Mouse (Mus musculus) CD8-positive naive resting alpha-beta T cell, adult 2 months (primary cell): Measurements from ENCODE around the gene Gm17545.

Experiments
- DNase-seq, 2 experiments: peaks; one replicate each; pipeline ENCODE4 v3.0.0; 2022; ENCODE audit warnings: low read depth in 2 of 2, low spot score in 2 of 2

Gm17545 gene

GRCm38 (mm10) chr9:22443157-22443556 lies 10.9 kb upstream of the Gm17545 start:
- DNase-seq = no peak

DNA sequence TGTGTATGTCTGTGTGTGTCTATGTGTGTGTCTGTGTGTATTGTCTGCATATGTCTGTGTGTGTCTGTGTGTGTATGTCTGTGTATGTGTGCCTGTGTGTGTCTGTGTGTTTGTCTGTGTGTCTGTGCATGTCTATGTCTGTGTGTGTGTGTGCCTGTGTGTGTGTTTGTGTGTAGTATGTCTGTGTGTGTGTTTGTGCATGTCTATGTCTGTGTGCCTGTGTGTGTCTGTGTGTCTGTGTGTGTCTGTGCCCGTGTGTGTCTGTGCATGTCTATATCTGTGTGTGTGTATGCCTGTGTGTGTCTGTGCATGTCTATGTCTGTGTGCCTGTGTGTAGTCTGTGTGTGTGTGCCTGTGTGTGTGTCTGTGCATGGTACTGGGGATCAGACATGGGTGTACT lies 9.0 kb upstream of the Gm17545 start:
- no peak for DNase-seq

DNA sequence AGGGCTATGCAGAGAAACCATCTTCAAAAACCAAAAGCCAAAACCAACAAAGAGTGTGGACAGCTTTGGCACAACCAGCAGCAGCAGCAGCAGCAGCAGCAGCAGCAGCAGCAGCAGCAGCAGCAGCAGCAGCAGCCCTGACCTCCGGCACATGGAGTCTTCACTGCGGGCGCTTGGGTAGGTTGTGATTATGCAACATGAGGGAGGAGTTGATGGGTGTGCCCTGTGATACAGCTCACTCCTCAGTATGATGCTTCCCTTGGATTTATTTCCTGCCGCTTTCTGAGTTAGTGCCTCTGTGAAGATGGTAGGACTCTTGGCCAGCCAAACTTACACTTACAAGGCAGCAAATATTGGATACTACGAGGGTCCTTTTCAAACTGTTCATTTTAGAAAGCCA lies 6.9 kb upstream of the Gm17545 start:
- no peak for DNase-seq

- DNase-seq = no peak
Measured at GRCm38 (mm10) chr9:22448420-22448819, 5.7 kb upstream of the Gm17545 start.

- DNase-seq = no peak
Measured at GRCm38 (mm10) chr9:22449209-22449608, 4.9 kb upstream of the Gm17545 start.

GRCm38 (mm10) chr9:22452697-22453096 lies 1.4 kb upstream of the Gm17545 start:
- no peak for DNase-seq

GRCm38 (mm10) chr9:22453501-22453924 lies 577 bp upstream of the Gm17545 start:
- no peak for DNase-seq

- no peak for DNase-seq
Measured at GRCm38 (mm10) chr9:22455041-22455440, 951 bp downstream of the Gm17545 start.

DNA sequence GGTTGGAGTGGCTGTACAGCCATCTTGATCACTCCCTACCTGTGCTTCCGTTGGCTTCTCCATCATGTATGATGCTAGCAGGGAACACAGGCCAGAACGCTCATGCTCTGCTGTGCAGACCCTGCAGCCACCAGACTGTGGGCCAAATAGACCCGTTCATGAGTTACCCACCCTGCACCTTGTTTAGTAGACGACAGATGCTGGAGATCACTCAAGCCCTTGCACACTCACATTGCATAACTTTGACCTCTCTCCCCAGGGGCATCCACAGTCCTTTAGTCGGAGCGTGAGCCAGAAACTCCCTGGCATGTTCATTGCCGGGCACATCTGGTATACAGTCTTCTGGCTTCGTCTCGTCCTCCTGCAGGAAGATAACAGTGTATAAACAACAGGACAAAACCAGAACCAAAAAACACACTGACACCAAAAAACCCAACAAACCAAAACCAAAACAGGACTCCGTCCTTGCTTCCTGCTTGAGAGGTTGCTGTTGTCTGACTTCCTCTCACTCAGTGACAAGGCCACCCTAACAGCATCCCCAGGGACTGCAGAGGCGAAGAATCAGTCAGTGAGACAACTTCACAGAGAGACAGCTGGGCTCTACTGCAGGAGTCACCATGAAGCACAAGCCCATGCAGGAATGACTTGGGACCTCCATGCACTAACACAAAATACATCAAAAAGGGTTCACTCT lies 3.2 kb downstream of the Gm17545 start:
- no peak for DNase-seq

- no peak for DNase-seq
Measured at GRCm38 (mm10) chr9:22461946-22462345, 7.9 kb downstream of the Gm17545 start.

DNA sequence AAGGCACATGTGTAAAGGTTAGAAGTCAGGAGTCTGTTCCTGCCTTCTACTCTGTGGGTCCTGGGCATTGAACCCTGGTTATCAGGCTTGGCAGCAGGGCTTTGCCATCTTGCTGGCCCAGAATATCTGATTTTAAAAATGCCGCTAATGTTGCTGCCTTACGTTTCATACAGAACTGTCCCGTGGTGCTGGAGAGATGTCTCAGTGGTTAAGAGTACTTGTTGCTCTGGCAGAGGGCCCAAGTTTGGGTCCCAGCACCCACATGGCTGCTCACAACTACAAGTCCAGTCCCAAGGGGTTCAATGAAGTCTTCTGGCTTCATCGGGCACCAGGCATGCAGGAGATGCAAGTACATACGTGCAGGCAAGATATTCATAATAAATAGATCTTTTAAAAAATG lies 12.1 kb downstream of the Gm17545 start:
- no peak for DNase-seq

DNA sequence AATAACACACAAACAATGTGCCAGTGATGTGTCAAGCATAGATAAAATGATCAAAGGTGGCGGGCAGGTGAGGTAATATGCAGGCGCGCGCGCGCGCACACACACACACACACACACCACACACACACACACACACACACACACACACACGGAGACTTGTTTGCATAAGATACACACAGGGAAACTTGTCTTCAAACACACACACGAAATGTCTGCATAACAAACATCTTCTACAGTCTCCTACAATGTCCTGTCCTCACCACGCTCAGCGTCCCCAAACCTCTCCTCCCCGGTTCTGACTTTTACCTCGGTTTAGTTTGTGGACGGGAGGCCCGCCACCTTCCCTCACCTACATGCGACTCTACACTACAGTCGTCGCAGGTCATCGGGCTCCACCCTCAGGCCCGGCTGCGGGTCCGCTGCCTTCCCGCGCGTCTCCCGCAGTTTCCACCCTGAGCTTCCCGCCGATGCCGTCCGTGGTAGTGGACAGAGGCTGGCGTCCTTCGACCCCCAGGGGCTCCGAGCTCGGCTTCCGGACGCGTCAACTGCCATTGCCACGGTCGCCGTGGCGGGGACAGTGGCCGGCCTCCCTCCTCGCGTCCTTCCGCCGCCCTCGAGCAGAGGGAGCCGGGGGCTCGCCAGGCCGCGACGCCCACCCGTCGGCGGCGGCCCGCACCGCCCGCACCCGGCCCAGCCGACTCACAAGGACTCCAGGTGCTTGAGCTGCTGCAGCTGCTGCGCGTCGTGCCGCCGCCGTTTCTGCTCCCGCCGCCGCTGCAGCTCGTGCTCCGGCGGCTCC lies 13.5 kb downstream of the Gm17545 start:
- peak; percentile 41 to 53 for DNase-seq

- peak; percentile 44 to 55 for DNase-seq
Measured at GRCm38 (mm10) chr9:22468170-22468898, 14.2 kb downstream of the Gm17545 start.

DNA sequence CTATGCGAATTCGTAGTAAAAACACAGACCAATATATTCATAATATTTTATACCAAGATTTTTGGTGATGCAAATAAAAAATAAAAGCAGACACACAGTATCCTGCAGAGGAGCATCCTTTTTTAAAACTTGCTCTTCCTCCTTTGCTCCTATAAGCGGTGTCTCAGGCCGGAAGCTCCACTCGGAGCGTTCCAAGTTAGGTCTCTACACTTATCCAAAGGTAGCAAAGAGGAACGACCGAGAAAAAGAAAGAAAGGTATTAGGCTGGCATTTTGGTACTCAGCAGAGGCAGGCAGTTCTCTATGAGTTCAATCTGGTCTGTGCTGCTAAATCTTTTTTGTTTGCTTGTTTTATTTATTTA lies 14.8 kb downstream of the Gm17545 start:
- no peak for DNase-seq

DNA sequence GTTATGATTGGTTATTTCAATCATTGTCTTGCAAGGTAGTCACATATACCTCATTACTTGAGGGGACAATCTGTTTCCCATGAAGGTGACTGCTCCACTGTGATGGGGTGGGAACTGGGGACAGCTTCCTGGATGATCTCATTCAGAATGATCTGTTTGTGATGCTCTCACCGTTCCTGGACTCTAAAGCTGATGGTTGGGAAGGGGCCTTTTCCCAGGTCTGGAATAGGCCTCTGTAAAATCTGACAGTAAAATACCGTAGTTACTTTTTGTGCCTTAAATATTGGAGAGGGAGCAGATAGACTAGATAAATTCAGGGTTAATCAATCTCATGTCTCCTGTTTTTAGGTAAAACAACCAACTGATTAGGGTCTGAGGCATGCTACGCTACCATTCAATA lies 15.6 kb downstream of the Gm17545 start, which contains the start of gene Rp9:
Rp9 (minus strand) TSS at position 101 of the 400 bp plus-strand sequence.
- no peak for DNase-seq

- DNase-seq = peak; percentile 94 to 95
Measured at GRCm38 (mm10) chr9:22475424-22475868, 21.4 kb downstream of the Gm17545 start, which contains the start of gene Bbs9. Gene Bbs9 (plus strand): TSS chr9:22475715.

DNA sequence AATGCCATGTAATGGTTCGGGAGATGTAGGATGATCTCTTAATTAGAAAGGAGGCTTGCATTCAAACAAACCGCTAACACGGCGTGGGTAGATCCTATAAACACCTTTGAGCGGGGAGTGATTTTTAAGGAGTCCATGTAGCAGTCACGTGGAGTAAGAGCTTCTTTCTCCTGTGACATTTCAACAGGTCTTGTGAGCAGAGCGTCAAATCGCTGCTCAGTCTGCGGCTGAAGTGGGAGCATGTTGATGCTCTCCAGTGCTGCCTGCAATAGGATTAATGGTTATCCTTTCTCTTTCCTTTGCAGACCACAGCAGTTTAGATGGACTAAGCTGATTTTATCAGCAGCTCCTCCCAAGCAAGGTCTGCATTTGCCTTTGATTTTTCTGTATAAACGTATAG lies 22.2 kb downstream of the Gm17545 start:
- DNase-seq = peak in 1 of 2 experiments; percentile 2

- no peak for DNase-seq
Measured at GRCm38 (mm10) chr9:22478946-22479345, 24.9 kb downstream of the Gm17545 start.

GRCm38 (mm10) chr9:22483866-22484561 lies 29.9 kb downstream of the Gm17545 start:
- DNase-seq = no peak

DNA sequence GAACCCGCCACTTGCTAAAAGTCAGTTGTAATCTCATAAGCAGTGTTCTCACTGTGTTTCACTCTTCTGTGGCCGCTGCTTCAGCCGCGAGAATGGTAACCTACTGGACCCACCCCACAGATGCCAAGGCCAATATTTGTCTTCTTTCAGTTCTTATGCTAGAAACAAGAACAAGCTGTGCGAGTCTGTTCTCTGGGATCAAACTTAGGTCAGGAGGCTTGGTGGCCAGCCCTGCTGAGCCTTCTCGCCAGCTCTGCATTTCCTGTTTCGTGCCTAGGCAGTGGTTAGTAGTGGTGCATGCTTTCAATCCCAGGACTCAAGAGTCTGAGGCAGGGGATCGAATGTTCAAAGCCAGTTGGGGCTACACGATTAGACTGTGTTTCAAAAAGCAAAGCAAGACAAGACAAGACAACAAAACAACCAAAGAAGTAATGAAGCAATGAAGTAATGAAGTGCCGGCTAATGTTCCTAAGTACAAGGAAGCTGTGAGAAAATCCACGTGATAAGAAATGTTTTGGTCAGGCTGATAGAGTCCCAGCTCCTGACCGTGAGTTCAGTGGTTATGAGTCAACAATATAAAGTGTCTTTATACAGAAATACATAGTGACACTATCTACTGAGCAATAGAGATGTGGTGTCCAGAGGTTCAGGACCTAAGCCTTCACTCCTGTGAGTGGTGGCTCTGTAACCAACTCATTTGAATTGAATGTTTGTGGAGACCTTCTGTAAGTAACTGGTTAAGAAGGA lies 30.6 kb downstream of the Gm17545 start:
- DNase-seq = no peak
